Mouse (Mus musculus) myocyte (in vitro differentiated cells): ENCODE data around the gene Xxylt1.
"Not testable (repeated sequence)": the region's sequence is repeated elsewhere in the genome, so short reads cannot be mapped to it uniquely, and the experiment has no call there.

Experiments used
- CEBPB ChIP-seq: IDR thresholded peaks from 2 replicates; pipeline ENCODE4 v1.6.1; 2011; ENCODE audit warnings: mild to moderate bottlenecking, moderate library complexity; ENCODE audit not compliant: poor library complexity, insufficient read depth, severe bottlenecking
- MAX ChIP-seq: IDR thresholded peaks from one replicate; pipeline ENCODE4 v1.6.1; 2011; ENCODE audit warnings: low read depth, mild to moderate bottlenecking, control low read depth
- MYOD1 ChIP-seq, 3 experiments: IDR thresholded peaks; one replicate each; pipeline ENCODE4 v1.6.1; 2011; ENCODE audit warnings: control low read depth in 2 of 3, low read depth in 2 of 3, mild to moderate bottlenecking in 2 of 3, moderate library complexity in 1 of 3; ENCODE audit not compliant: insufficient read length in 2 of 3, control insufficient read depth in 1 of 3
- POLR2A ChIP-seq: IDR thresholded peaks from one replicate; pipeline ENCODE4 v1.6.1; 2011; ENCODE audit warnings: low read depth, mild to moderate bottlenecking, control low read depth, moderate library complexity; ENCODE audit not compliant: insufficient read length
- SRF ChIP-seq: IDR thresholded peaks from one replicate; pipeline ENCODE4 v1.6.1; 2011; ENCODE audit warnings: low read depth; ENCODE audit not compliant: control insufficient read depth, insufficient read length
- TCF12 ChIP-seq: IDR thresholded peaks from one replicate; pipeline ENCODE4 v1.6.1; 2011; ENCODE audit warnings: mild to moderate bottlenecking, control low read depth; ENCODE audit not compliant: poor library complexity, insufficient read depth, severe bottlenecking
- USF1 ChIP-seq: IDR thresholded peaks from one replicate; pipeline ENCODE4 v1.6.1; 2011; ENCODE audit warnings: low read depth, mild to moderate bottlenecking, control low read depth, moderate library complexity

- TF ChIP-seq USF1; TCF12; POLR2A; CEBPB; MAX; SRF; MYOD1 (IDR thresholded peaks at IDR 0.05; ENCODE audit: control insufficient read depth in 1 of 3, insufficient read length in 2 of 3, low read depth in 2 of 3): not testable (repeated sequence)
These were observed 77.5 kb downstream of the Xxylt1 start for GRCm38 (mm10) chr16:31003592-31004320.
